Mouse (Mus musculus) intestine, embryonic 14.5 days (tissue): Measurements from ENCODE around the gene Onecut1. TPM values are rescaled to one million over a fixed set of nuclear protein-coding genes. Genes with fewer than 3 reads are reported as not detected.

Experiments
- ATAC-seq: fragments of 200-750 bp; cut with Nextera tagmentation; replicated peaks from 2 replicates; pipeline ENCODE4 v1.8.0; 2017; ENCODE audit warnings: low read depth, moderate number of reproducible peaks, moderate TSS enrichment, moderate library complexity; ENCODE audit not compliant: low FRiP score, low TSS enrichment
- DNase-seq: peaks from one replicate; pipeline ENCODE4 v3.0.0-alpha.2; 2018; ENCODE audit warnings: low spot score
- H3K27ac ChIP-seq: fragments of 300-500 bp; sonication (generic); 2 replicates; pipeline ENCODE4 v1.5.1; 2014; ENCODE audit warnings: low read depth, mild to moderate bottlenecking, control low read depth
- H3K27me3 ChIP-seq: fragments of 300-500 bp; sonication (generic); replicated peaks from 2 replicates; pipeline ENCODE4 v1.6.1; 2014; ENCODE audit warnings: low read length, control low read depth; ENCODE audit not compliant: control insufficient read depth, insufficient read depth
- H3K36me3 ChIP-seq: fragments of 300-500 bp; sonication (generic); 2 replicates; pipeline ENCODE4 v1.6.1; 2014; ENCODE audit warnings: low read length, control low read depth; ENCODE audit not compliant: control insufficient read depth, insufficient read depth
- H3K4me1 ChIP-seq: fragments of 300-500 bp; sonication (generic); replicated peaks from 2 replicates; pipeline ENCODE4 v1.6.1; 2014; ENCODE audit warnings: low read length, control low read depth, mixed read lengths; ENCODE audit not compliant: control insufficient read depth, insufficient read depth
- H3K4me2 ChIP-seq: fragments of 300-500 bp; sonication (generic); 2 replicates; pipeline ENCODE4 v1.6.1; 2014; ENCODE audit warnings: low read length
- H3K4me3 ChIP-seq: fragments of 300-500 bp; sonication (generic); 2 replicates; pipeline ENCODE4 v1.5.1; 2014; ENCODE audit warnings: low read depth, low read length, control low read depth, mixed read lengths
- H3K9ac ChIP-seq: fragments of 300-500 bp; sonication (generic); 2 replicates; pipeline ENCODE4 v1.6.1; 2014; ENCODE audit warnings: mild to moderate bottlenecking, low read length
- H3K9me3 ChIP-seq: fragments of 300-500 bp; sonication (generic); 2 replicates; pipeline ENCODE4 v1.6.1; 2016; ENCODE audit warnings: low read length, control low read depth; ENCODE audit not compliant: control insufficient read depth
- WGBS: fragments of 180-500 bp; shearing (Covaris S2); extraction: QIAGEN DNeasy Blood & Tissue Kit; methylation state at CpG from one replicate; pipeline ENCODE4 v1.1.7; 2014; 5-methylcytosine and 5-hydroxymethylcytosine counted together
- polyA plus RNA-seq: library from polyadenylated mRNA; unstranded; fragments of >200 nt; fragmentation: Nextera tagmentation; extraction: Ambion mirVana; gene quantifications from 2 replicates; pipeline ENCODE4 v1.2.1, GENCODE M21; 2014

Onecut1 gene
- polyA plus RNA-seq, 1 experiment from 2014 or later = 2.0 TPM

DNA sequence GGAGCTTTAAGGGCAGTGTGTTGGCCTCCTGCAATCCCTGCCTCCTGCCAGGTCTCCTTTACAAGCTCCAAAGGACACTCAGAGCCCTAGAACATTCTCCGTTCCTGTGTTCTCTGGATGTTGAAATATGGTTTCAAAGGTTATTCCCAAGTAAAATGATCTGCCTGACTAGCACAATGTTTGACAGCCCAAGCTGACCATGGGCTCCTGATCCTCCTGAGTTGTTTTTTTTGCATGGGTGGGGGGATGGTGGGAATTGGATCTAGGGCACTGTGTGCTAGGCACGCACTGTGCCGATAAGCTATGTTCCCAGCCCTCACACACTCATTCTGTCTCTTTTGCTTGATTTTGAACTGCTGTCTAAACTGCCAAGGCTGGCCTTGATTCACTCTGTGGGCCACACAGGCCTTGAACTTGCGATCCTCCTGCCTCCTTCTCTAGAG, 68.3 kb downstream of the Onecut1 start:
- WGBS = 92% methylated on average over 4 of the region's 4 CpGs
- ATAC-seq = no peak

DNA sequence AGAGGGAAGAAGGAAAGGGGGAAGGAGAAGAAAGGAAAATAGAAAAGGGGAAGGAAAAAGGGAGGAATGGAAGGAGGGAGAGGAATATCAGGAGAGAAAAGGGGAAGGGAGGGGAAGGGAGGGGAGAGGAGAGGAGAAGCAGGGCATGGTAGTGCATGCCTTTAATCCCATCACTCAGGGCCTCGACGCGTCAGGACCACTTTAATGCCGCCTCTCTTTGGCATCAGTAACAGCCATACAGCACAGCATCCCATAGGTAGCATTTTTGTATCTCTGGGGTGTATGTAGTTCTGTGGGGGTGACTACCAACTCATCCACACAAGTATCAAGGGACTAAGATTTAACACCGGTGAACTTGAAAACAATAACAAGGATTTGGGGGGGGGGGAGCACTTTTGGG, 68.9 kb downstream of the Onecut1 start:
- H3K4me2 ChIP-seq = no peak overlapping the region
- ATAC-seq (no peak), DNase-seq (no peak)
- 80% methylated on average over 5 of the region's 5 CpGs for WGBS
- H3K36me3 ChIP-seq = no peaks in the 10 kb centered on the region
- no peak overlapping the region for H3K27ac ChIP-seq
- no peaks in the 10 kb centered on the region for H3K27me3 ChIP-seq
- H3K9ac ChIP-seq = no peak overlapping the region
- H3K4me1 ChIP-seq = no peaks in the 10 kb centered on the region
- no peaks in the 10 kb centered on the region for H3K9me3 ChIP-seq
- H3K4me3 ChIP-seq = no peak overlapping the region

More for the DNA sequence above, 68.3 kb downstream of the Onecut1 start:
- H3K4me2 ChIP-seq = no peak overlapping the region
- no peak overlapping the region for H3K27ac ChIP-seq
- H3K36me3 ChIP-seq = no peaks in the 10 kb centered on the region
- no peak overlapping the region for H3K9ac ChIP-seq
- no peaks in the 10 kb centered on the region for H3K27me3 ChIP-seq
- H3K9me3 ChIP-seq = no peaks in the 10 kb centered on the region
- DNase-seq = no peak
- H3K4me3 ChIP-seq = no peak overlapping the region
- H3K4me1 ChIP-seq = no peaks in the 10 kb centered on the region

DNA sequence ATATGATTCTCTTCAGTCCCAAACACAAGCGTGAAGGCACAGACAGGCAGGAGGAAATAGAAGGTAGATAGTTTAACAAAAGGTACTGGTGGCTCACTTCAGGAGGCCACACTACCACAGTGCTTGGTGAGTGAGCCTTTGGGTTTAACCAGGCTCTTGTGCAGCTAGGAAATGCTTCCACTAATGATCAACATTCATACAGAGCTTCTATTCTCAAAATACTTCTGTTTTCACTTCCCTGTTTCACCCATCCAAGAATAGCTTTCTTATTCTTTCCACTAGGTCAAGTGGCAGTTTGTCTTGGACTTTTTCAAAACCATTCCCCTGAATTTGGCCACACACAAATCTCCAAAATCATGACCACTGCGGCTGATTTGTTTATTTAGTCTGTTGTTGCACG, 73.6 kb downstream of the Onecut1 start:
- H3K4me2 ChIP-seq = no peak overlapping the region
- no peak overlapping the region for H3K9ac ChIP-seq
- no peaks in the 10 kb centered on the region for H3K4me1 ChIP-seq
- ATAC-seq = no peak
- H3K27me3 ChIP-seq = no peaks in the 10 kb centered on the region
- H3K36me3 ChIP-seq = no peaks in the 10 kb centered on the region
- H3K4me3 ChIP-seq = no peak overlapping the region
- WGBS = 68% methylated on average over 3 of the region's 3 CpGs
- DNase-seq = no peak
- H3K27ac ChIP-seq = no peak overlapping the region
- H3K9me3 ChIP-seq = no peaks in the 10 kb centered on the region

DNA sequence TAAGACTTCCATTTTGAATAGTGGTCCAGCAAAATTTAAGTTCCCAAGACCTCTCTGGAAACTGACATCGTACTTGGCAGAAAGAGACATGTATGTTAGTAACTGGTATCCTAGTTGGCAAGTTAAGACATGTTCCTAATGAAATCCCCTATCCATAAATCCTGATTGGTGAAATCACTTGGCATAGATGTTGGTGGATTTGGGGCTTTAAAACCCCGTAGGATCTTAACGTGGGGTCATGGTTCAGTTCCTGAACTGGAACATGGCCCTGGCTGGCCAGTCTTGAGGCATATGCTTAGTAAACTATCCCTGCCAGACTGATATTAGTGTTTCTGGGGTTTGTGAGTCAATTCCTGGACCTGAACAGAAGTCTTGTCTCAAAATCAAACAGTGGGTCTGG, 76.0 kb downstream of the Onecut1 start:
- DNase-seq (no peak), ATAC-seq (no peak)
- Histone ChIP-seq H3K36me3 (no peaks in the 10 kb centered on the region), H3K4me3 (no peak overlapping the region), H3K4me2 (no peak overlapping the region), H3K27me3 (no peaks in the 10 kb centered on the region), H3K9me3 (no peaks in the 10 kb centered on the region), H3K9ac (no peak overlapping the region), H3K4me1 (no peaks in the 10 kb centered on the region), H3K27ac (no peak overlapping the region)
- 92% methylated on average over 3 of the region's 3 CpGs for WGBS

DNA sequence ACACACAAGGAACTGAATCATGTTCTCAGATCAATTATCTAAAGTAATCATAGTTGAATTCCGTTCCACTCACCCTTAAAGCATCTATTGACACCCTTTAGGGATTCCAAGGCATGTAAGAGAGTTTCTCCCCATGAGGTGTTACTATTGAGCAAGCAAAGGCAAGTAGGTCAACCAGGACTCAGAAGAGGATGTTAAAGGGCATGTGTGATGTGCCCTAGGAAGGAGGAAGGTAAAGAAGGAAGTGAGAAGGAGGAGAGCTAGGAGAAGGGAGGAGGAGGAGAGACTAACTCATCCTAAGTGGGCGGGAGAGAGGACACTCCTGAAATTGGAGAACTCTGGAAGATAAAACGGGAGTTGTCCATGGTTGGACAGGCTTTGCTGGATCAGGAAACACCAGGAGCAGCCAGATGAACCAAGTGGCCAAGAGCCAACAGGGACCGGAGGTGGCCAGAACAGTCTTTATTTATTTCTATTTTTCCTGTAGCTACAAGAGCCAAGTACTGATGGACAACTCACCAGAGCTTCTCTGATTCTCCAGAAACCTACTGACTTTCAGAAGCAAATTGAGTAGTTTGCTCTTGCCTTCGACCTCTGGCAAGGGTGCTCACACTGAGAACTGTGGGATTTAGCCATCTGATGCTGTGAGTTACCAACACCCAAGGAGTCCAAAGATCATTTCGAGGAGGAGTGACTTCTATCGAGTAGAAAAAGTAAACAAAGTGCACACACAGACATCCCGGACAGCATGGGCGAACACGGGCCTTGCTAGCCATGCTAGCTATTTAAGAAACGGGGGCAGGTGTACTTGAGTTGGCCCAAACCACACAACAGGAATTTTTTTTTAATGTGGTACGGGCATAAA, 77.2 kb downstream of the Onecut1 start:
- DNase-seq (no peak), ATAC-seq (no peak)
- H3K4me3 ChIP-seq = no peak overlapping the region
- WGBS = 61% methylated on average over 12 of the region's 12 CpGs
- H3K27me3 ChIP-seq = no peaks in the 10 kb centered on the region
- no peaks in the 10 kb centered on the region for H3K9me3 ChIP-seq
- no peak overlapping the region for H3K9ac ChIP-seq
- no peak overlapping the region for H3K4me2 ChIP-seq
- no peak overlapping the region for H3K27ac ChIP-seq
- H3K4me1 ChIP-seq = no peaks in the 10 kb centered on the region
- H3K36me3 ChIP-seq = no peaks in the 10 kb centered on the region

Other genes with a start within 250 kb of the Onecut1 start
- gene Fam214a, start 91.0 kb downstream of the Onecut1 start, polyA plus RNA-seq = 8.9 and 11.1 TPM in 2 replicates
- gene Arpp19, start 175.7 kb downstream of the Onecut1 start, polyA plus RNA-seq = 306 and 313 TPM in 2 replicates
- gene Myo5a, start 209.1 kb downstream of the Onecut1 start, polyA plus RNA-seq = 13.1 and 14.6 TPM in 2 replicates